Mouse (Mus musculus): ENCODE results near the gene Vipr2.

The Vipr2 gene

GRCm38 (mm10) chr12:116096361-116096904 is 18.9 kb downstream of the Vipr2 start:
- no peak for DNase-seq (ENCODE audit: low read depth, low spot score)

- no peak for DNase-seq (ENCODE audit: low read depth, low spot score)
These were observed 19.6 kb downstream of the Vipr2 start for GRCm38 (mm10) chr12:116097166-116097565.

DNA sequence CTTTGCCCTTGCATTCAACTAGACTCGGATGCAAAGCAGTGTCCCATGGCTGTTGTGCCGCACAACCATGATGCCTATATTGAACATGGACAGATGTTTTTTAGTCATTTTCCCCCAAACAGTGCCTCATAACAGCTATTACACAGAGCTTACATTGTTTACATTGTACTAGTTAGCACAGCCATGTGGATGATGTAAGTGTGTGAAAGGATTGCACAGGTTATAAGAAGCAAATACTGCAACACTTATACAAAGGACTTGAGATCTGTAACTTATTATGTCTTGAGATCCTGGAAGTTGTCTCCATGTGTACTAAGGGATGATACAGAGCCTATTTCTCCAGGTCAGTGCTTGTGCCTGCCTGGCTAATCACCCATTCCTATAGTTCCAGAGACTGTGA is 24.4 kb downstream of the Vipr2 start:
- DNase-seq (ENCODE audit: low read depth, low spot score): no peak

GRCm38 (mm10) chr12:116109451-116110353 is 32.2 kb downstream of the Vipr2 start:
- DNase-seq (ENCODE audit: low read depth, low spot score): no peak

DNA sequence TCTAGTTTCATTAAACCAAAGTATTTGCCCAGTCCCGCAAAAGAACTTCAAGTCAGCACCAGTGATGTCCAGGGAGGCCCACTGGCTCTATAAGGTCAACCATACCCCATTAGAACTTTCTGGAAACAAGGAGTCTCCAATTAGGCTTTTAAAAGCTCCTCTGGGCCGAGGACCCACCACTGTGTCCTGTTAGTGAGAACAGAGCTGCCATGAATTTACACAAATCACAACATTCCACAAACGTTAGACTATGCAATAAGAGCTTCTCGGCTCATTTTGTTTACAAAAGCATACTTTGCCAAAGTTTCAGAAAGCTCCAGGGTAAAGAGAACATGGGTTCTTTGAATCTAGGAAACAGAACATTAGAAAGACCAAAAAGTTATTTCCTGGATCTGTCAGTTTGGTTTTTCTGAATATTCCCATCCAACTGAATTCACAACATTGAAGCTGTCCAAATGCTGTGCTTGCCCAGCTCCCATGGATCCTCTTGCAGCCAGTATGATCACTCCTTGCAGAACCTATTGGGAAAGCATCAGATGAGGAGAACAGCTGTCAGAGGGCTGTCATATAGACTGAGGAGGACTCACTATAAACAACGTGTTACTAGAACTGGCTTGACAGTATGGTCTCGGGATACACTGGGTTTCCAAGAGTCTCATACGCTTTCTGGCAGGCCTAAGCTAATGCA is 33.6 kb downstream of the Vipr2 start:
- no peak for DNase-seq (ENCODE audit: low read depth, low spot score)

GRCm38 (mm10) chr12:116115781-116116180 is 38.3 kb downstream of the Vipr2 start:
- no peak for DNase-seq (ENCODE audit: low read depth, low spot score)

DNA sequence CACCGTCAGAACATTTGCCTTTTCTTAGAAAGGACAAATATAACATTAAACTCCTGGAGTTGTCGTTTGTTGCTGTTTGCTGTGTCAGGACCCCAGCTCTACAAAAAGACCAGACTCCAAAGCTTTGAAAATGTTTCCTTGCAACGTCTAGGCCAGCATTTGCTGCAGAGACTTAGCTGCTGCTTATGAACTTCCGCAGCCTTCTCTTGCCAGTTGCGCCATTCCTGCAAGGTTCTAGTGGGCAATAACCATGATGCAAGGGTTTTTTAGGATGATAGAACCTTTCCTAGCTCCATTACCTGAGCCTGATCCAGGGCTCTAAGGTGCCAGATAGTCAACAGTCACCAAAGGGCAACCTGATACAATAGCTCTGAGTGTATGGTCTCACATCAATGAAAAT is 38.9 kb downstream of the Vipr2 start:
- no peak for DNase-seq (ENCODE audit: low read depth, low spot score)

GRCm38 (mm10) chr12:116117352-116117929 is 39.9 kb downstream of the Vipr2 start:
- DNase-seq (ENCODE audit: low read depth, low spot score): no peak

DNA sequence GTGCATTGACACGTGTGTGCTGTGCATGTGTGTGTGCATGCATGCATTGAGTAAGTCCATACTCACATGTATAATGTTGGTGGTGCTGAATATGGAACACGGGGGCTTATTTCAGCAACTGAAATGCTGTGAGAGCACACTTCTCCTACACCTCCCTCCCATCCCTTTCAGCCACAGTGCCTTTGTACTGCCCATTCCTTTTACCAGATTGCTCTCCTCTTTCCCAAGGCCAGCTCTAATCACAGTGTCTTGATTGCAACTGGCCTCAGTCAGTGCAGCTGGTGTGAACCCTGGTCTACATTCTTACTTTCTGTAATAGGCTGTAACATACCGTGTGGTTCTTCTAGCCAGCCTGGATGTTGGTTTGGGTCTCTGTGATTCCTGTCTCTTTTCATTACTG is 41.5 kb downstream of the Vipr2 start:
- DNase-seq (ENCODE audit: low read depth, low spot score): no peak

- DNase-seq (ENCODE audit: low read depth, low spot score): no peak
These were observed 46.3 kb downstream of the Vipr2 start for GRCm38 (mm10) chr12:116123786-116124185.

GRCm38 (mm10) chr12:116130936-116131335 is 53.4 kb downstream of the Vipr2 start:
- DNase-seq (ENCODE audit: low read depth, low spot score): peak; percentile 40

GRCm38 (mm10) chr12:116132909-116133308 is 55.4 kb downstream of the Vipr2 start:
- DNase-seq (ENCODE audit: low read depth, low spot score): no peak

DNA sequence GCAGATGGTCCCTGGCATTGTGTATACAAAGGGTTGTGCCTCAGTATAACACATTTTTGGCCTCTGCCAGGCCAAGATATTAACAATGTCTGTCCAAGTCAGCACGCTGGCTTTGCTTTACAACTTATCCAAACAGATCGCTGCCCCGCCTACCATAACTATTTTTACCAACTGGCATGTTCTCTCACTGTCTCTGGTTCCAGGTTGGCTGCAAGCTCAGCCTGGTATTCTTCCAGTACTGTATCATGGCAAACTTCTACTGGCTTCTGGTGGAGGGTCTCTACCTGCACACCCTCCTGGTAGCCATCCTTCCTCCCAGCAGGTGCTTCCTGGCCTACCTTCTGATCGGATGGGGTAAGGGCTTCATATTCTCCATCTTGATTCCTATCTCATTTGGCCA is 58.4 kb downstream of the Vipr2 start:
- no peak for DNase-seq (ENCODE audit: low read depth, low spot score)

GRCm38 (mm10) chr12:116138322-116139205 is 61.0 kb downstream of the Vipr2 start:
- DNase-seq (ENCODE audit: low read depth, low spot score): no peak

GRCm38 (mm10) chr12:116140605-116141004 is 63.1 kb downstream of the Vipr2 start:
- DNase-seq (ENCODE audit: low read depth, low spot score): no peak

DNA sequence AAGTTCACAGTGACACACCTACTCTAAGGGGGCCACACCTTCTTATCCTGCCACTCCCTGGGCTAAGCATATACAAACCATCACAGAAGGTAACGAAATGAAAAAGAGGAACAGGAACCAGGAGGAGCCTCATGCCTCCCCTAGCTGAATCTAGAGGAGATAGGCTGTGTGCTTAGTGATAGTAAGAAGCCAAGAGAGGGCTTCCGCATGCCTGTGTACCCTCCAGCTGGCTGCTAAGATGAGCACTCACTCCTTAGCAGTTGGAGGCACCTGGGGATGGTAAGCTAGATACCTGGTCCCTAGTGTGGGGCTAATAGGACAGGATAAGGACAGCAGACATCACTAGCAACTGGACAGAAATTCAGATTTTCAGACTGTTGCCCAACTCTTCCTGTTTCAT is 64.3 kb downstream of the Vipr2 start:
- no peak for DNase-seq (ENCODE audit: low read depth, low spot score)

DNA sequence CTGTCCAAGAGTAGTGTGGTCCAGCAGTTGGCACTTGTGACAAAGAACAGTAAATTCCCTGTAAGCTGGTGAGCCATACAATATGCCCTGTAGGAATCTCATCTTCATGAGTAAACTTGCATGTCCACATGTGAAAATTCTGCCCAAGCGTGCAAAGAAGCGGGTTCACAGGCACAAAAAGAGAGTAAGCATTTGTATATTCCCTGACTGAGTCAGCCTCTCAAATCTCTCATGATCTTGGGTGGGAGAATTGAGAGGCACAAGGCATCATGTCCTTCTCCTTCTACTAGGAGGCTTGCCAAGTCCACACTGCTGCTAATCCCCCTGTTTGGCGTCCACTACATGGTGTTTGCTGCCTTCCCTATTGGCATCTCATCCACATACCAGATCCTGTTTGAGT is 64.9 kb downstream of the Vipr2 start:
- no peak for DNase-seq (ENCODE audit: low read depth, low spot score)

DNA sequence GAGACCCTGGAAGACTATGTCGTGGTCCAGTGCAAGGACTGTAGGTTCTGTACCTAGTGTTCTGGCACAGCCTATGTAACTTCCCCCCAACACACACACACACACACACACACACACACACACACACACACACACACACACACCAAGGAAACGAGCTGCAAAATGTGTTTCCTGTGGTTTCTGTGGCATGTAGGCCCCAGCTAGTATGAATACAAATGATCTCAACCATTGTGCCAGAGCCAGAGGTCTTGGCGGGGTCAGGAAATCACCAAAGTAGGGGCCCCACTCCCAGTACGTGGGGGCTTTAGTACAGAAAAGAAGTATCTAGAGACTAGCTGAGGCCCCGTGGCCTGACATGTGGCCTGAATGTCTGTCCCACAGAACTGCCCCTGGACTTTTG is 67.7 kb downstream of the Vipr2 start:
- DNase-seq (ENCODE audit: low read depth, low spot score): no peak

GRCm38 (mm10) chr12:116145686-116146085 is 68.2 kb downstream of the Vipr2 start:
- no peak for DNase-seq (ENCODE audit: low read depth, low spot score)

GRCm38 (mm10) chr12:116146996-116147634 is 69.6 kb downstream of the Vipr2 start:
- no peak for DNase-seq (ENCODE audit: low read depth, low spot score)

Measured in forelimb bud, embryonic 11.5 days (tissue).